Mouse (Mus musculus): Measurements from ENCODE around the gene Carhsp1.

DNA sequence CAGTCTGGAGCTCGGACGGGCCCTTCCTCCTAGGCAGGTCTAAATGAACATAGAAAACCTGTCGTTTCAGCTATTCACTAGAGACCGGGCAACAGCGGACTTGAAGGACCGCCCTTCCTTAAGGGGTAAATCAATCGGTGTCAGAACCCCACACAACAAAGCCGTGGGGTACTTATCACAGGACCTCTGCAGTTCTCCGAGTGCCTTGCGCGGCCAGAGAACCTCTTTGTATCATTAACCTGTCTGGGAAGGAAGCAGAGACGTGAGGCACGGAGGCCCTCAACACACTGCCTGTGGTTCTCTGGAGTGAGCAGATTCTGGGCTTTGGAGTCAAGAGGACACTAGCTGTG, 35.1 kb downstream of the Carhsp1 start:
- no peak for TF ChIP-seq EP300 (IDR thresholded peaks at IDR 0.05; ENCODE audit: low read depth)
- no peak for TF ChIP-seq CTCF (IDR thresholded peaks at IDR 0.05; ENCODE audit: low read depth)

Measured in liver, postnatal 0 days (tissue).